Mouse (Mus musculus) spleen, adult 12 weeks (tissue): ENCODE data around the gene Chrm3.
"Not testable (repeated sequence)": the region's sequence is repeated elsewhere in the genome, so short reads cannot be mapped to it uniquely, and the experiment has no call there.

ENCODE experiments used
- DNase-seq: peaks from one replicate; pipeline ENCODE4 v3.0.0; 2022; ENCODE audit warnings: low spot score

Chrm3 gene

GRCm38 (mm10) chr13:10360777-10361176 lies at the start of gene Chrm3:
TSS of gene Chrm3 (minus strand) at chr13:10360847.
- DNase-seq, result no peak

GRCm38 (mm10) chr13:10394364-10394763 lies 33.7 kb upstream of the Chrm3 start:
- no peak for DNase-seq

GRCm38 (mm10) chr13:10375487-10375886 lies 14.8 kb upstream of the Chrm3 start:
- not testable (repeated sequence) for DNase-seq

GRCm38 (mm10) chr13:10360199-10360694 lies 400 bp downstream of the Chrm3 start:
- DNase-seq, result no peak

- no peak for DNase-seq
These were observed 990 bp downstream of the Chrm3 start for GRCm38 (mm10) chr13:10359516-10360198.

- no peak for DNase-seq
These were observed 4.9 kb downstream of the Chrm3 start for GRCm38 (mm10) chr13:10355796-10356195.

- DNase-seq, result no peak
These were observed 5.6 kb downstream of the Chrm3 start for GRCm38 (mm10) chr13:10354885-10355575.

- DNase-seq, result no peak
These were observed 8.5 kb downstream of the Chrm3 start for GRCm38 (mm10) chr13:10352141-10352540.

GRCm38 (mm10) chr13:10344362-10344761 lies 16.3 kb downstream of the Chrm3 start:
- no peak for DNase-seq

- no peak for DNase-seq
These were observed 25.1 kb downstream of the Chrm3 start for GRCm38 (mm10) chr13:10335558-10335957.

- no peak for DNase-seq
These were observed 27.9 kb downstream of the Chrm3 start for GRCm38 (mm10) chr13:10332762-10333161.

- DNase-seq, result no peak
These were observed 50.8 kb downstream of the Chrm3 start for GRCm38 (mm10) chr13:10309811-10310210.

- DNase-seq, result no peak
These were observed 65.5 kb downstream of the Chrm3 start for GRCm38 (mm10) chr13:10295160-10295559.

GRCm38 (mm10) chr13:10284331-10284730 lies 76.3 kb downstream of the Chrm3 start:
- no peak for DNase-seq

- no peak for DNase-seq
These were observed 85.7 kb downstream of the Chrm3 start for GRCm38 (mm10) chr13:10274907-10275306.

GRCm38 (mm10) chr13:10263784-10264183 lies 96.9 kb downstream of the Chrm3 start:
- no peak for DNase-seq

GRCm38 (mm10) chr13:10253049-10253448 lies 107.6 kb downstream of the Chrm3 start:
- no peak for DNase-seq

GRCm38 (mm10) chr13:10251499-10252179 lies 109.0 kb downstream of the Chrm3 start:
- DNase-seq, result no peak

GRCm38 (mm10) chr13:10244243-10244998 lies 116.2 kb downstream of the Chrm3 start:
- DNase-seq, result no peak

- DNase-seq, result no peak
These were observed 120.4 kb downstream of the Chrm3 start for GRCm38 (mm10) chr13:10240238-10240637.

- DNase-seq, result no peak
These were observed 120.8 kb downstream of the Chrm3 start for GRCm38 (mm10) chr13:10239825-10240224.

- no peak for DNase-seq
These were observed 123.0 kb downstream of the Chrm3 start for GRCm38 (mm10) chr13:10237616-10238015.
